Mouse (Mus musculus): ENCODE results near the gene Chd1. TPM values are rescaled to one million over a fixed set of nuclear protein-coding genes. Genes with fewer than 3 reads are reported as not detected.
"Not testable (repeated sequence)": the region's sequence is repeated elsewhere in the genome, so short reads cannot be mapped to it uniquely, and the experiment has no call there.

Gene Chd1
- total and polyA plus RNA-seq, 3 experiments, result 1.6 to 20.7 (median 19.9) TPM

GRCm38 (mm10) chr17:15742953-15743352 is 38.2 kb downstream of the Chd1 start:
- Histone ChIP-seq H3K4me3 (no peak overlapping the region), H3K36me3 (ENCODE audit: control insufficient read depth, insufficient read depth, low read length) (peaks cover 3% of the 10 kb centered on the region), H3K27ac (peak overlapping the region; percentile 6), H3K79me2 (replicated peaks; ENCODE audit: control insufficient read depth, insufficient read depth, low read length) (no peaks in the 10 kb centered on the region), H3K9ac (ENCODE audit: low read depth, low read length) (no peak overlapping the region), H3K27me3 (ENCODE audit: control insufficient read depth, insufficient read depth, low read length) (no peaks in the 10 kb centered on the region), H3K4me1 (ENCODE audit: control insufficient read depth, insufficient read depth, low read length) (no peaks in the 10 kb centered on the region; the same call in 1 of the 2 replicates)
- WGBS, result 63% methylated on average over 10 of the region's 10 CpGs
- DNase-seq, result no peak
- intact Hi-C loops (cut with DNase I), result no loop called here
- TF ChIP-seq CTCF (IDR thresholded peaks at IDR 0.05), result no peak
- TF ChIP-seq EP300 (IDR thresholded peaks at IDR 0.05; ENCODE audit: insufficient read depth, low read depth, low read length), result no peak
- no peak for TF ChIP-seq POLR2A (IDR thresholded peaks at IDR 0.05; ENCODE audit: insufficient read depth, low read depth, low read length)

GRCm38 (mm10) chr17:15743379-15743778 is 38.6 kb downstream of the Chd1 start:
- Histone ChIP-seq H3K27ac (peak overlapping the region; percentile 6), H3K27me3 (ENCODE audit: control insufficient read depth, insufficient read depth, low read length) (no peaks in the 10 kb centered on the region), H3K4me1 (ENCODE audit: control insufficient read depth, insufficient read depth, low read length) (no peaks in the 10 kb centered on the region; the same call in 1 of the 2 replicates), H3K4me3 (no peak overlapping the region), H3K36me3 (ENCODE audit: control insufficient read depth, insufficient read depth, low read length) (peaks cover 3% of the 10 kb centered on the region), H3K9ac (ENCODE audit: low read depth, low read length) (no peak overlapping the region), H3K79me2 (replicated peaks; ENCODE audit: control insufficient read depth, insufficient read depth, low read length) (no peaks in the 10 kb centered on the region)
- TF ChIP-seq POLR2A (IDR thresholded peaks at IDR 0.05; ENCODE audit: insufficient read depth, low read depth, low read length) (no peak), CTCF (IDR thresholded peaks at IDR 0.05) (no peak), EP300 (IDR thresholded peaks at IDR 0.05; ENCODE audit: insufficient read depth, low read depth, low read length) (no peak)
- intact Hi-C loops (cut with DNase I), result no loop called here
- peak in 1 of 2 experiments; percentile 12 for DNase-seq
- WGBS, result 53% methylated on average over 5 of the region's 5 CpGs

- TF ChIP-seq EP300 (IDR thresholded peaks at IDR 0.05; ENCODE audit: insufficient read depth, low read depth, low read length) (no peak), POLR2A (IDR thresholded peaks at IDR 0.05; ENCODE audit: insufficient read depth, low read depth, low read length) (no peak), CTCF (IDR thresholded peaks at IDR 0.05) (no peak)
- Histone ChIP-seq H3K9ac (ENCODE audit: low read depth, low read length) (no peak overlapping the region), H3K27me3 (ENCODE audit: control insufficient read depth, insufficient read depth, low read length) (no peaks in the 10 kb centered on the region), H3K79me2 (replicated peaks; ENCODE audit: control insufficient read depth, insufficient read depth, low read length) (no peaks in the 10 kb centered on the region), H3K4me1 (ENCODE audit: control insufficient read depth, insufficient read depth, low read length) (no peaks in the 10 kb centered on the region; the same call in 1 of the 2 replicates), H3K27ac (no peak overlapping the region), H3K4me3 (no peak overlapping the region), H3K36me3 (ENCODE audit: control insufficient read depth, insufficient read depth, low read length) (peaks cover 3% of the 10 kb centered on the region)
- whole genome bisulfite sequencing, result 81% methylated on average over 11 of the region's 11 CpGs
- intact Hi-C loops (cut with DNase I), result no loop called here
- no peak for DNase-seq
These were observed 41.9 kb downstream of the Chd1 start for GRCm38 (mm10) chr17:15746696-15747095.

- Histone ChIP-seq H3K4me3 (no peak overlapping the region), H3K27me3 (ENCODE audit: control insufficient read depth, insufficient read depth, low read length) (no peaks in the 10 kb centered on the region), H3K79me2 (replicated peaks; ENCODE audit: control insufficient read depth, insufficient read depth, low read length) (no peaks in the 10 kb centered on the region), H3K27ac (no peak overlapping the region), H3K4me1 (ENCODE audit: control insufficient read depth, insufficient read depth, low read length) (no peaks in the 10 kb centered on the region; the same call in 1 of the 2 replicates), H3K9ac (ENCODE audit: low read depth, low read length) (no peak overlapping the region), H3K36me3 (ENCODE audit: control insufficient read depth, insufficient read depth, low read length) (peaks cover under 1% of the 10 kb centered on the region)
- intact Hi-C loops (cut with DNase I), result no loop called here
- DNase-seq, result no peak
- WGBS, result 84% methylated on average over 6 of the region's 6 CpGs
- TF ChIP-seq EP300 (IDR thresholded peaks at IDR 0.05; ENCODE audit: insufficient read depth, low read depth, low read length) (no peak), CTCF (IDR thresholded peaks at IDR 0.05) (no peak), POLR2A (IDR thresholded peaks at IDR 0.05; ENCODE audit: insufficient read depth, low read depth, low read length) (no peak)
These were observed 43.3 kb downstream of the Chd1 start for GRCm38 (mm10) chr17:15748022-15748421.

GRCm38 (mm10) chr17:15751264-15751663 is 46.5 kb downstream of the Chd1 start:
- H3K36me3 ChIP-seq (ENCODE audit: control insufficient read depth, insufficient read depth, low read length); H3K9ac ChIP-seq (ENCODE audit: low read depth, low read length); H3K79me2 ChIP-seq (replicated peaks; ENCODE audit: control insufficient read depth, insufficient read depth, low read length); H3K4me3 ChIP-seq; DNase-seq; H3K27me3 ChIP-seq (ENCODE audit: control insufficient read depth, insufficient read depth, low read length); intact Hi-C loops (cut with DNase I); H3K4me1 ChIP-seq (ENCODE audit: control insufficient read depth, insufficient read depth, low read length); H3K27ac ChIP-seq: not testable (repeated sequence)
- peak; percentile 35; the same call in 1 of the 2 replicates for TF ChIP-seq CTCF (IDR thresholded peaks at IDR 0.05)
- 87% methylated on average over 5 of the region's 5 CpGs for WGBS

- Histone ChIP-seq H3K9ac (ENCODE audit: low read depth, low read length) (no peak overlapping the region), H3K27ac (no peak overlapping the region), H3K4me1 (ENCODE audit: control insufficient read depth, insufficient read depth, low read length) (no peaks in the 10 kb centered on the region), H3K27me3 (ENCODE audit: control insufficient read depth, insufficient read depth, low read length) (no peaks in the 10 kb centered on the region), H3K4me3 (no peak overlapping the region), H3K36me3 (ENCODE audit: control insufficient read depth, insufficient read depth, low read length) (peaks cover 5% of the 10 kb centered on the region), H3K79me2 (replicated peaks; ENCODE audit: control insufficient read depth, insufficient read depth, low read length) (no peaks in the 10 kb centered on the region)
- DNase-seq, result no peak
- intact Hi-C loops (cut with DNase I), result no loop called here
- TF ChIP-seq POLR2A (IDR thresholded peaks at IDR 0.05; ENCODE audit: insufficient read depth, low read depth, low read length), result no peak
- TF ChIP-seq EP300 (IDR thresholded peaks at IDR 0.05; ENCODE audit: insufficient read depth, low read depth, low read length), result no peak
- no peak for TF ChIP-seq CTCF (IDR thresholded peaks at IDR 0.05)
- WGBS, result 71% methylated on average over 8 of the region's 8 CpGs
These were observed 56.4 kb downstream of the Chd1 start for GRCm38 (mm10) chr17:15761191-15761590.
